Mouse (Mus musculus) midbrain, postnatal 0 days (tissue): ENCODE data around the gene Olfr554. TPM values are rescaled to one million over a fixed set of nuclear protein-coding genes. Genes with fewer than 3 reads are reported as not detected.
"Not testable (repeated sequence)": the region's sequence is repeated elsewhere in the genome, so short reads cannot be mapped to it uniquely, and the experiment has no call there.

Experiments
- ATAC-seq: fragments of 200-750 bp; cut with Nextera tagmentation; 2 replicates; pipeline ENCODE4 v1.8.0; 2017; ENCODE audit warnings: moderate number of reproducible peaks, mild to moderate bottlenecking, moderate TSS enrichment, moderate library complexity; ENCODE audit not compliant: low FRiP score
- DNase-seq: peaks from one replicate; pipeline ENCODE4 v3.0.0-alpha.2; 2015; ENCODE audit warnings: low spot score
- H3K27ac ChIP-seq: fragments of 300-500 bp; sonication (generic); 2 replicates; pipeline ENCODE4 v1.5.1; 2014; ENCODE audit warnings: low read depth, mild to moderate bottlenecking, low read length, mixed read lengths
- H3K27me3 ChIP-seq: fragments of 300-500 bp; sonication (generic); 2 replicates; pipeline ENCODE4 v1.6.1; 2014; ENCODE audit warnings: low read length, control low read depth, mixed read lengths; ENCODE audit not compliant: insufficient read depth
- H3K36me3 ChIP-seq: fragments of 300-500 bp; sonication (generic); 2 replicates; pipeline ENCODE4 v1.6.1; 2014; ENCODE audit warnings: low read length, control low read depth, mixed read lengths; ENCODE audit not compliant: insufficient read depth
- H3K4me1 ChIP-seq: fragments of 300-500 bp; sonication (generic); 2 replicates; pipeline ENCODE4 v1.6.1; 2014; ENCODE audit warnings: mild to moderate bottlenecking, control low read depth, antibody characterized with exemption, low read length, mixed read lengths; ENCODE audit not compliant: insufficient read depth
- H3K4me2 ChIP-seq: fragments of 300-500 bp; sonication (generic); 2 replicates; pipeline ENCODE4 v1.6.1; 2014; ENCODE audit warnings: low read depth, mild to moderate bottlenecking, low read length, mixed read lengths; ENCODE audit not compliant: poor library complexity, severe bottlenecking
- H3K4me3 ChIP-seq: fragments of 300-500 bp; sonication (generic); 2 replicates; pipeline ENCODE4 v1.5.1; 2014; ENCODE audit warnings: low read depth, mild to moderate bottlenecking, low read length, moderate library complexity
- H3K9ac ChIP-seq: fragments of 300-500 bp; sonication (generic); replicated peaks from 2 replicates; pipeline ENCODE4 v1.6.1; 2014; ENCODE audit warnings: mild to moderate bottlenecking, low read length, moderate library complexity, mixed read lengths; ENCODE audit not compliant: poor library complexity, severe bottlenecking
- H3K9me3 ChIP-seq: fragments of 300-500 bp; sonication (generic); 2 replicates; pipeline ENCODE4 v1.6.1; 2016; ENCODE audit warnings: low read length, control low read depth
- CTCF ChIP-seq: IDR thresholded peaks from 2 replicates; pipeline ENCODE4 v1.5.1; 2016; ENCODE audit warnings: antibody characterized with exemption, mild to moderate bottlenecking
- WGBS: fragments of 180-500 bp; shearing (Covaris S2); extraction: QIAGEN DNeasy Blood & Tissue Kit; methylation state at CpG from one replicate; pipeline ENCODE4 v1.1.7; 2014; 5-methylcytosine and 5-hydroxymethylcytosine counted together
- polyA plus RNA-seq: library from polyadenylated mRNA; unstranded; fragments of >200 nt; fragmentation: Nextera tagmentation; extraction: Ambion mirVana; gene quantifications from 2 replicates; pipeline ENCODE4 v1.2.1, GENCODE M21; 2015
- total RNA-seq: library from RNA; depleted of rRNA; stranded (reverse); fragments of >200 nt; gene quantifications from 2 replicates; pipeline ENCODE4 v1.2.3, GENCODE M21; 2014; rRNA removed

Gene Olfr554
- total RNA-seq (not detected in 2 replicates), polyA plus RNA-seq (not detected in 2 replicates)

DNA sequence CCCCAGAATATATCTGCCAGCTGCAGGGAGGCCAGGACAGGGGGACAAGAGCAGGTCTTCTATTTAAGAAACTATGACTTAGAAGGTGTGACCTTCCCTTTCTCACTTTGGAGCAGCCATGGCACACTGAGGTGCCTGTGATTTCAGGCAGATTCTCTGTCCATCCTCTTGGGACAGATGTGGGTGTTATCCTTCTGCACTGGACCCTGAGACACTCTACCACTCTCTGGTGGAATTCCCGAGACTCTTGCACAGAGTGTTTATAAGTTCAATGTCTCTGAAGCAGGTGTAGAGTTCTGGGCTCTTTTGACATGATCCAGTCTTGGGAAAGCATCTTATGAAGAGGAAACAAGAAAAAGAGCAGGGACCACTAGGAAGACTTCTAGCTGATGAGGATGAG is at the start of gene Olfr554:
Gene Olfr554, plus strand, starts transcription at position 301 of the 400 bp plus-strand sequence.
- DNase-seq (no peak), ATAC-seq (no peak)
- WGBS = 84% methylated on average over 1 of the region's 1 CpGs
- H3K27me3 ChIP-seq = no peaks in the 10 kb centered on the region
- H3K36me3 ChIP-seq = no peaks in the 10 kb centered on the region
- H3K4me1 ChIP-seq = no peaks in the 10 kb centered on the region
- no peak within 1 kb of the TSS for H3K4me3 ChIP-seq
- H3K4me2 ChIP-seq = no peak within 1 kb of the TSS
- no peaks in the 10 kb centered on the region for H3K9me3 ChIP-seq
- H3K27ac ChIP-seq = no peak within 1 kb of the TSS
- no peak within 1 kb of the TSS for H3K9ac ChIP-seq
- no peak for TF ChIP-seq CTCF

DNA sequence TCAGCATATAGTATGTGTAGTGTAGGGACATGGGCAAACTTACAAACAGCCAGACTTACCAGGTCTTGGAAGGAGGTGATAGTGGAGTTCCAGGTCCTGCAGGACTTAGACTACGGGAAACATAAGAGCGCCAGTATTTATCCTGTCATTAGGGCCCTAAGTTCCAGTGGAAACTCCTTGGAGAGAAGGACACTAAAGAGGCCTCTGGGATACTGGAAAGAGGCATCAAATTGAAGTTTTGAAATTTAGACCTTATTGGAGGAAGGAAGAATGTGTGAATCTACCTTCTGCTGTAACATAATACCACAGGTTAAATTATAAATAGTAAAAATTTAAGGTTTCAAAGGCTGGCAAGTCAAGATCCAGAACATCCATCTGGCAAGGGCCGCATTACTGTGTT is 46.4 kb upstream of the Olfr554 start, which contains the start of gene Olfr551:
Gene Olfr551, minus strand, starts transcription at position 101 of the 400 bp plus-strand sequence.
- Histone ChIP-seq H3K4me2 (no peak within 1 kb of the TSS), H3K9ac (no peak within 1 kb of the TSS), H3K4me1 (no peaks in the 10 kb centered on the region), H3K27me3 (no peaks in the 10 kb centered on the region), H3K9me3 (no peaks in the 10 kb centered on the region), H3K27ac (no peak within 1 kb of the TSS), H3K36me3 (no peaks in the 10 kb centered on the region), H3K4me3 (no peak within 1 kb of the TSS)
- no peak for DNase-seq
- 91% methylated on average over 3 of the region's 3 CpGs for WGBS
- ATAC-seq = no peak
- TF ChIP-seq CTCF = no peak

DNA sequence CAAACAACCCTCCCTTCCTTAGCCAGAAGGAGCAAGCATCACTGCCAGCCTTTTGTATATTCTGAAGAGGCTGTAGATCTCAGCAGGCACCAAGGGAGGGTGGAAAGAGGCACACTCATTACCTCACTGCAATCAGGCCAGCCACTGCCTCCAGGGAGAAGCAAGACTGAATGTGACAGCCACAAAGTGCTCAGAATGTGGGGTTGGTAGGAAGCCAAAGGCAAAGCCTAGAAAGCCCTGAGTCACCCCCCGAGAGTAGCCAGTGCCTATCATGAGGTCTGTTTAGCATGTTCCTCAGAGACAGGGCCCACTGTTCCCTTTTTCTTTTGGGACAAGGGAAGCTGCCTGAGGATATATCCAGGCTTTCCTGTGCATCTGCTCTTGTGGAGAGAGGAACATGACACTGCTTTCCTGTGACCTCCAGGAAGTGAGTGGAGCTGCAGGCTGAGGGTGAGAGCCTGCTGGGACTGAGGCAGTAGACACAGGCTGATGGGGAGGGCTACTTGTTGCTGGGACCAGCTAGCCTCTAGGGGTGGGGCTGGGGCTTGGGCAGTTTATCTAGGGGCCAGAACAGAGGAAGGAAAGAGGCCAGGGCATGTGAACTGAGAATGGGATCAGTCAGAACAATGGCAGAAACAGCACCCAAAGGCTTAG is 40.7 kb upstream of the Olfr554 start, which contains the start of gene Olfr552:
Gene Olfr552, plus strand, starts transcription at position 393 of the 654 bp plus-strand sequence.
- no peak for ATAC-seq
- no peak for TF ChIP-seq CTCF
- Histone ChIP-seq H3K9ac (no peak within 1 kb of the TSS), H3K27ac (no peak within 1 kb of the TSS), H3K27me3 (no peaks in the 10 kb centered on the region), H3K4me2 (no peak within 1 kb of the TSS), H3K4me3 (no peak within 1 kb of the TSS), H3K36me3 (no peaks in the 10 kb centered on the region), H3K4me1 (no peaks in the 10 kb centered on the region), H3K9me3 (no peaks in the 10 kb centered on the region)
- WGBS = 71% methylated on average over 1 of the region's 1 CpGs
- no peak for DNase-seq

DNA sequence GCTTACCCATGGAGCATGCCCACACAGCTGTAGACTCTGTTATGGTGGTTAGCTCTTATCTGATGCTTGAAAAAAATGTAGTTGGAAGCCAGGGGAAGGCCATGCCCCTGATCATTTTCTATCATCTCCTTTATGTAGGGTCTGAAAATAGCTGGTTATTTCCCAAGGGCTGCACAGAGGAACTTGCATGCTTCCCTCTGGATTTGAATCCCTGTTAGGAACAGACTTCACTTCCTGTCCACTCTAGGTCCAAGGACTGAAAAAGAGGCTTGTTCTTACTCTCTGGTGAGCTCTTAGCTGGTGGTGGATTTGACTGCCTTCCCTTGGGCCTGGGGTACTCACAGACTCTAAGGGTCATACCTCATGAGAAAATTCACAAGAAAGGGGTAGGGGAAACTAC is 20.1 kb upstream of the Olfr554 start, which contains the start of gene Olfr553:
Gene Olfr553, minus strand, starts transcription at position 101 of the 400 bp plus-strand sequence.
- H3K4me2 ChIP-seq = no peak within 1 kb of the TSS
- no peak within 1 kb of the TSS for H3K9ac ChIP-seq
- no peaks in the 10 kb centered on the region for H3K4me1 ChIP-seq
- no peaks in the 10 kb centered on the region for H3K36me3 ChIP-seq
- TF ChIP-seq CTCF = no peak
- no peak within 1 kb of the TSS for H3K27ac ChIP-seq
- no peak for DNase-seq
- ATAC-seq = no peak
- H3K4me3 ChIP-seq = no peak within 1 kb of the TSS
- no peaks in the 10 kb centered on the region for H3K27me3 ChIP-seq
- H3K9me3 ChIP-seq = no peaks in the 10 kb centered on the region

DNA sequence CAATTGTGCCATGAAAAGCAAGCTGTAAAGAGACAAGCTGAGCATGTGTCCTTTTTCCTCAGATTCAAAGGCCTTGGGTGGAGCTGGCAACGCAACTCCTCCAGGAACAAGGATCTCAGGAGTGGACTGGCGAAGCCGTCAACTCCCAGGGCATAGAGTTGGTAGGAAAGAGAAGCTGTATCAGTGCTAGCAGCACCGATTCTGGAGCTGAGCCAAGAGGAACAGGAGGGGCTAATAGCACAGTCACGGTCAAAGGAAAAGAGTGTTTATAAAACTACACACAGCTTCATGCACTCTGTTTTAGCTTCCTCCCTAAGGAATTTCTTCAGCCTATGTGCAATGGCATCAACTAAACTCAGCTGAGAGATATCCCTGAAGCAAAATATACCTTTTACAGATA is 18.6 kb upstream of the Olfr554 start:
- no peaks in the 10 kb centered on the region for H3K9me3 ChIP-seq
- no peaks in the 10 kb centered on the region for H3K36me3 ChIP-seq
- H3K27me3 ChIP-seq = no peaks in the 10 kb centered on the region
- no peaks in the 10 kb centered on the region for H3K4me1 ChIP-seq
- H3K4me2 ChIP-seq = no peak overlapping the region
- DNase-seq = peak; percentile 15
- TF ChIP-seq CTCF = no peak
- H3K27ac ChIP-seq = no peak overlapping the region
- ATAC-seq = no peak
- H3K4me3 ChIP-seq = no peak overlapping the region
- no peak overlapping the region for H3K9ac ChIP-seq
- 43% methylated on average over 5 of the region's 5 CpGs for WGBS

DNA sequence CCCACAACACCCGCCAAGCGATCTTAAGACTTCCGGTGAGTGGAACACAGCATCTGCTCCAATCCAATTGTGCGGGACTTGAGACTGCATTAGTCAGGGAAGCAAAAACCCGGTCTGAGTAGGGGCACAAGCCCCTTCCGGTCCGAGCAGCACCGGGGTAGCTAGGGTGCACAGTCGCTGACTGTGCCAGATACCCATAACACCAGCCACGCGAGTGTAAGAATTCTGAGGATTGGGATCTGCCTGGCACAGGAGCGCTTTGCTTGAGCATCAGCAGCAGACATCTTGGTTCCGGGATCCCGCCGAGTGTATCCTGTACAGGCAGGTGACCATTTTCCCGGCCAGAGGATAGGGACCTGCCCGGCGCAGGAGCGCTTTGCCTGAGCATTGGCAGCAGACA is 17.9 kb upstream of the Olfr554 start:
- DNase-seq, H3K9me3 ChIP-seq, H3K4me2 ChIP-seq, ATAC-seq, H3K27ac ChIP-seq, H3K36me3 ChIP-seq, H3K4me1 ChIP-seq, H3K4me3 ChIP-seq, H3K9ac ChIP-seq, H3K27me3 ChIP-seq: not testable (repeated sequence)
- 91% methylated on average over 16 of the region's 19 CpGs for WGBS
